Mouse (Mus musculus) spleen, adult 2 months (tissue): ENCODE measurements at regions not wholly inside any gene's neighbourhood (a gene's known extent, or its start where the extent isn't known, plus 50 kb on each side); places are given as distances from the start of the nearest gene placed in this dataset.
A peak's percentile ranks its signal among the peaks of the same experiment; 100 is the strongest.

ENCODE experiments used
- DNase-seq, 2 experiments: peaks; one replicate each; pipeline versions ENCODE4 v3.0.0 to v3.0.0-alpha.2; 2012 to 2021; ENCODE audit warnings: low spot score in 2 of 2, low read depth in 1 of 2
- H3K27ac ChIP-seq: fragments of 200-500 bp; 2 replicates; pipeline ENCODE4 v1.5.1; 2012; ENCODE audit warnings: low read length, inconsistent platforms; ENCODE audit not compliant: insufficient read depth
- H3K27me3 ChIP-seq: fragments of 200-500 bp; 2 replicates; pipeline ENCODE4 v1.6.1; 2012; ENCODE audit warnings: mild to moderate bottlenecking, moderate library complexity, low read length, inconsistent platforms; ENCODE audit not compliant: control insufficient read depth, insufficient read depth
- H3K36me3 ChIP-seq: fragments of 200-500 bp; 2 replicates; pipeline ENCODE4 v1.6.1; 2012; ENCODE audit warnings: mild to moderate bottlenecking, low read length, inconsistent platforms; ENCODE audit not compliant: control insufficient read depth, insufficient read depth
- H3K4me1 ChIP-seq: fragments of 200-500 bp; 2 replicates; pipeline ENCODE4 v1.6.1; 2011; ENCODE audit warnings: inconsistent platforms; ENCODE audit not compliant: control insufficient read depth, insufficient read depth, insufficient read length
- H3K4me3 ChIP-seq: fragments of 200-500 bp; 2 replicates; pipeline ENCODE4 v1.5.1; 2011; ENCODE audit warnings: mild to moderate bottlenecking, inconsistent platforms; ENCODE audit not compliant: insufficient read depth, insufficient read length; ENCODE audit errors: extremely low read depth
- CTCF ChIP-seq: fragments of 200-500 bp; IDR thresholded peaks from 2 replicates; pipeline ENCODE4 v1.5.1; 2011; ENCODE audit warnings: mild to moderate bottlenecking, inconsistent platforms; ENCODE audit not compliant: insufficient read depth, insufficient read length, insufficient replicate concordance; ENCODE audit errors: extremely low read depth
- POLR2A ChIP-seq: fragments of 200-500 bp; IDR thresholded peaks from 2 replicates; pipeline ENCODE4 v1.6.1; 2011; ENCODE audit warnings: low read depth, low read length, inconsistent platforms
- WGBS: fragments of 180-500 bp; shearing (Covaris S2); methylation state at CpG from one replicate; pipeline ENCODE4 v1.1.7; 2018; 5-methylcytosine and 5-hydroxymethylcytosine counted together

- Histone ChIP-seq H3K27me3 (no peaks in the 10 kb centered on the region), H3K27ac (no peak overlapping the region), H3K36me3 (no peaks in the 10 kb centered on the region), H3K4me3 (no peak overlapping the region), H3K4me1 (no peaks in the 10 kb centered on the region)
- TF ChIP-seq CTCF, result no peak
- TF ChIP-seq POLR2A, result no peak
- DNase-seq, result no peak
- WGBS, result 53% methylated on average over 4 of the region's 4 CpGs
Observed at GRCm38 (mm10) chr9:88240740-88241139, 86.3 kb upstream of the Nt5e start.

DNA sequence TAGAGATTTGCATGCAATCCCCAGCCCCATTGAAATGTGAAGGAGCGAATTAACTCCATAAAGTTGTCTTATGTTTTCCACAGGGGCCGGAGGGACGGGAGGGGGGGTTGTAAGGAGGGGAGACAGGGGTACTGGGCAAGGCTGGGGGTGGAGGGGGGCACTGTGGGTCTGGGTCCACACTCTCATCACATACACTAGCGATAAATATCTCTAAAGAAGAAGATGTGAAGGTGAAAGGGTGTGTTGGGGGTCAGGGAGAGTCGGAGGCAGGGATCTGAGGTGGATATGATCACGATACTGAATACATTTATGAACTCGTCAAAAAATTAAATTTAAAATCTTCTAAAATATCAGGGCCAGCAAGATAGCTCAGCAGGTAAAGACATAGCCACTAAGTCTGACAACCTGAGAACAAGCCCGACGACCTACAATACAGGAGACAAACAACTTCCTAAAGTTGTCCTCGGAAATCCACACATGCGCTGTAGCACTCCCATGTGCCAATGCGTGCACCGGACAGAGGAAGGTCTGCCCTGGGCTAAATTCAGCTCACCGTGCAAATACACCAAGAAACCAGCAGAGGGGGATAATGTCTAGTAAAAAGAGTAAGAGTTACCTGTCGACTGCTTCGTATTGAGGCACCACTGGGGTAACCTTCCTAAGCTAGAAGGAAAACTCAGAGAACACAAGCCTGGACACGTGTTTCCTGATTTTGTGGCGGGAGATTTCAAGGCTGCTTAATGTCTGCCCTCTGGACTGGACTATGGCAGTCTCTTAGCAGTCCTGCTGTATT, 85.6 kb upstream of the Nt5e start:
- H3K4me3 ChIP-seq, result peak overlapping the region; percentile 41; the same call in 1 of the 2 replicates

DNA sequence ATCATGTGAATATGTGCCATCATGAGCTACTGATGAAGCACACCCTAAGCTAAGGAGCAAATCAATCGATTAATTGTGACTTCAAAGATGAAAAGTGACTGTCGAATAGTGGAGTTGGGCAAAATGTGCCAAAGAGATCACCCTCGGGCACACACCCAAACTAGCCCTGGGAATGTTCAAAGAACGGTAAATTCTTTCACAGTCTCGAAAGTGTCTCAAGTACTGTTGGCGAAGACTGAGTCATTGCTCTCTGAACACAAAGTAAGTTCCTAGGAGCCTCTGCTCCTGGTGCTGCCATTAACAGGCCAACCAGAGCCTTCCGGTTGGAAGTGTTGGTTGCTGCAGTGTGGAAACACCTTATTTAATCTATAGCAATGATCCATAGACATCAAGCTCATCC, 84.5 kb upstream of the Nt5e start:
- H3K27ac ChIP-seq, result no peak overlapping the region
- 90% methylated on average over 7 of the region's 7 CpGs for WGBS
- no peaks in the 10 kb centered on the region for H3K36me3 ChIP-seq
- no peak overlapping the region for H3K4me3 ChIP-seq
- H3K27me3 ChIP-seq, result no peaks in the 10 kb centered on the region
- H3K4me1 ChIP-seq, result no peaks in the 10 kb centered on the region
- no peak for DNase-seq
- no peak for TF ChIP-seq POLR2A
- TF ChIP-seq CTCF, result no peak

More for the DNA sequence above, 85.6 kb upstream of the Nt5e start:
- 7% methylated on average over 18 of the region's 18 CpGs for WGBS
- DNase-seq, result peak; percentile 45 to 58
- TF ChIP-seq CTCF (peak; percentile 29; the same call in 1 of the 2 replicates), POLR2A (no peak)
- Histone ChIP-seq H3K36me3 (no peaks in the 10 kb centered on the region), H3K4me1 (no peaks in the 10 kb centered on the region), H3K27ac (no peak overlapping the region), H3K27me3 (no peaks in the 10 kb centered on the region)

DNA sequence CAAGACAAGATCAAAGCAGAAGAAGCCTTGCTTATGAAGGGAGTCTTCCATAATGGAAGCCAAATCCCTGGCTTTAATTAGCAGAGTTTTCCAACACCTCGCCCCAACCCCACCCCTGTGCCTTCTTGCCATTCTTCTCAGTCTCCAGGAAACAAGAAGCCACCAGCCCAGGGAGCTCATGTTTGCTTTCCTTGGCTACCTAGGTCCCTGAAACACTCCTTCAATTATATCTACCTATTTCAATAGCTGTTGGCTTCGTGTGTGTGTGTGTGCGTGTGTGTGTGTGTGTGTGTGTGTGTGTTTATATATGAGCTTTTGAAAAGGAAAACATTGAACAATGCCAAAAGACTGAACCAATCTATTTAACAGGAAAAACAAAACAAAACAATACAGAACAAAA, 82.5 kb upstream of the Nt5e start:
- 74% methylated on average over 3 of the region's 3 CpGs for WGBS
- no peak for TF ChIP-seq POLR2A
- no peak for TF ChIP-seq CTCF
- no peak for DNase-seq
- Histone ChIP-seq H3K27ac (no peak overlapping the region), H3K4me3 (no peak overlapping the region), H3K4me1 (no peaks in the 10 kb centered on the region), H3K27me3 (no peaks in the 10 kb centered on the region), H3K36me3 (no peaks in the 10 kb centered on the region)

DNA sequence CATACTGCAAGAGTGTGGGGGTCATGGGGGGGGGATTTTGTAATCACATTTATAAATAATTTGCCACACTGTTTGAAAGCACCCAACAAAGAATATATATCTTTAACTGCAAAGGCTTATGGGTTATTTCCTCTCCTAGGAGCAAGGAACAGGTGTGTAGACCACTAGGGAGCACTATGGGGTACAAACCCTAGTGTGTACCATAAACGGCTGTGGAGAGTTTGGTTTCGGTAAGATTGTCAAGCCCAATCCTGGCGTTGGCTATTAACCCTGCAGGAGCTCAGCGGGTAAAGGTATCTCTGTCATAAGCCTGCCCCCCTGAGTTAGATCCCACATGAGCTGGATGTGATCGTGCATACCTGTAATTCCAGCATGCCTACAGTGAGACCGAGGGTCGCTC, 71.0 kb upstream of the Nt5e start:
- H3K27ac ChIP-seq, result no peak overlapping the region
- no peak for DNase-seq
- H3K4me1 ChIP-seq, result no peaks in the 10 kb centered on the region
- no peak overlapping the region for H3K4me3 ChIP-seq
- H3K36me3 ChIP-seq, result no peaks in the 10 kb centered on the region
- WGBS, result 85% methylated on average over 7 of the region's 7 CpGs
- H3K27me3 ChIP-seq, result no peaks in the 10 kb centered on the region
- TF ChIP-seq CTCF (no peak), POLR2A (no peak)

- DNase-seq, result no peak
- 63% methylated on average over 4 of the region's 4 CpGs for WGBS
- Histone ChIP-seq H3K27ac (no peak overlapping the region), H3K4me3 (no peak overlapping the region), H3K27me3 (no peaks in the 10 kb centered on the region), H3K36me3 (no peaks in the 10 kb centered on the region), H3K4me1 (no peaks in the 10 kb centered on the region)
- no peak for TF ChIP-seq POLR2A
- no peak for TF ChIP-seq CTCF
Observed at GRCm38 (mm10) chr9:88259627-88260026, 67.4 kb upstream of the Nt5e start.

DNA sequence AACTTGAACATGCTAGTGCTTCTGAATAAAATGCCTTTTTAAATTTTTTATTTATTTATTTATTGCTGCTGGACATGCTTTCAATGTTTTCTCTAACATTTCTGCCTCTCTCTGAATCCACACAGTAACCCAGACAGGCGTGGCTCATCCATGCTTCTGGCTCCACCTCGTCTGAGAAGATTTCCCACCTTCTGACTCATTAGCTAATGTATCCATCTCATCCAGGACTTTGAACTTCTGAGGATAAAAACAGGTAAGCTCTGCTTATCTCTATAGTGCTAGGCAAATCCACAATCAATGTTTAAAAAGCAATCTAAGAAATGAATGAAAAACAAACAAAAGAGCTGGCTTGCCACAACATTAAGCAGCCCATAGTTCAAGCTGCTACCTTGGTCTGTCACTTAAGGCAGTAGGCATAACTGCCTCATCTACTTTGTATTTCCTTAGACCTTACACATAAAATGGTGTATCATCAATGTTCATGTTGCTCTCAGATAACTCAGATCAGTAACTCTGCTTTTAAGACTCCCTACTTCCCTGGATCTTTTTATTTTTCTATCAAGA, 66.8 kb upstream of the Nt5e start:
- Histone ChIP-seq H3K4me3 (no peak overlapping the region), H3K36me3 (no peaks in the 10 kb centered on the region), H3K4me1 (no peaks in the 10 kb centered on the region), H3K27me3 (no peaks in the 10 kb centered on the region), H3K27ac (no peak overlapping the region)
- 72% methylated on average over 2 of the region's 2 CpGs for WGBS
- TF ChIP-seq POLR2A, result no peak
- TF ChIP-seq CTCF, result no peak
- no peak for DNase-seq
